Mouse (Mus musculus): ENCODE results near the gene Lpin2. TPM values are rescaled to one million over a fixed set of nuclear protein-coding genes. Genes with fewer than 3 reads are reported as not detected.

Lpin2 gene
- total and polyA plus RNA-seq, 2 experiments from 2014 or later, result 39.5 to 48.9 TPM

DNA sequence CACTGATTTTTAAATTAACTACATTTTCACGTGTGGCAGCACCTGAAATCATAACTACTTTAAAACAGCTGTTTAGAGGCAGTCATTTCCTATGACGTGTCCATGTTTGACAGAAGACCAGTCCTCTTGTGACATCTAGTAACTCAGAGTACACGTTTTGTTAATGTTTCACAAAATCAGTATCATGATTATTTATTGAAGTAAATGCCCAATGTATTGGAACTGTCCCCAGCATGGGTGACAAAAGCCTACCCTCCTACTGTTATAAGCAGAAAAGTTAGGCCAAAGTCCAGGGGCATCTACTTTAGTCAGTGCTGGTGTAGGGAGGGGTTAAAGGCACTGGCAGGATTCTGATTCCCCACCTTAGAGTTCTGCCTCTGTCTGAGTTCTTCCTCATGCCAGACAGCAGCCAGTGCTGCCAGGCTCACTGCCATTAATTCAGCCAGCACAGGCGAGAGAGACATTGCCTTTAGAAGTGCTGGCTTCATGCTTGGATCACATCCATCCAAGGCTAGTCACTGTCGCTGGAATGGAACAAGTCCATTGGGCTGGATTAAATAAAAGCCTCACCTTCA, 34.8 kb downstream of the Lpin2 start:
- H3K27me3 ChIP-seq (ENCODE audit: insufficient read depth, low read length), result no peaks in the 10 kb centered on the region
- no peak overlapping the region for H3K9ac ChIP-seq (replicated peaks; ENCODE audit: low read length)
- H3K36me3 ChIP-seq (ENCODE audit: insufficient read depth, low read length), result no peaks in the 10 kb centered on the region
- H3K4me2 ChIP-seq (ENCODE audit: low read depth, low read length), result no peak overlapping the region
- H3K4me1 ChIP-seq (ENCODE audit: insufficient read depth, low read length), result no peaks in the 10 kb centered on the region
- H3K4me3 ChIP-seq (ENCODE audit: low read length), result no peak overlapping the region
- H3K27ac ChIP-seq, result no peak overlapping the region
- TF ChIP-seq CTCF (IDR thresholded peaks at IDR 0.05; ENCODE audit: low read depth), result no peak
- ATAC-seq, result no peak
- H3K9me3 ChIP-seq (ENCODE audit: low read length), result no peaks in the 10 kb centered on the region
- DNase-seq (ENCODE audit: low spot score), result peak; percentile 27
- 78% methylated on average over 5 of the region's 5 CpGs for WGBS

DNA sequence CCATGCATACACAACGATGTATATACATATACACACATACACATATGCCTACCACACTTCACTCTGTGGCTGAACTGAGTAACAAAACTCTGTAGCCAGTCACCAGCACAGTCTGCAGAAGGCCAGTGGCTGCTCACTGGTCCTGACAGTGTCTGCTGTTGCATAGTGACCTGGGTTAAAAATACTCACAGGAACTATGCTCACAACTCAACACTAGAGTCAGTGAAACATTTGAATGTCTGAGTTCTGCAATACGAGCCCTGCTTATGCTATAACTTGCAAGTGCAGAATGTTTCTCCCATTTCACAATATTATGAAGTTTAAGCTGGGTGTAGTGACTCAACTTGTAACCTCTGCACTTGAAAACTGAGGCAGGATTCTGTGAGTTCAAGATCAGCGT, 39.0 kb downstream of the Lpin2 start:
- 95% methylated on average over 3 of the region's 3 CpGs for WGBS
- no peak for ATAC-seq
- no peak for DNase-seq (ENCODE audit: low spot score)
- Histone ChIP-seq H3K4me1 (ENCODE audit: insufficient read depth, low read length) (no peaks in the 10 kb centered on the region), H3K4me3 (ENCODE audit: low read length) (no peak overlapping the region), H3K27ac (no peak overlapping the region), H3K9ac (replicated peaks; ENCODE audit: low read length) (no peak overlapping the region), H3K4me2 (ENCODE audit: low read depth, low read length) (no peak overlapping the region), H3K9me3 (ENCODE audit: low read length) (no peaks in the 10 kb centered on the region), H3K27me3 (ENCODE audit: insufficient read depth, low read length) (no peaks in the 10 kb centered on the region), H3K36me3 (ENCODE audit: insufficient read depth, low read length) (no peaks in the 10 kb centered on the region; the same call in 1 of the 2 replicates)
- no peak for TF ChIP-seq CTCF (IDR thresholded peaks at IDR 0.05; ENCODE audit: low read depth)

DNA sequence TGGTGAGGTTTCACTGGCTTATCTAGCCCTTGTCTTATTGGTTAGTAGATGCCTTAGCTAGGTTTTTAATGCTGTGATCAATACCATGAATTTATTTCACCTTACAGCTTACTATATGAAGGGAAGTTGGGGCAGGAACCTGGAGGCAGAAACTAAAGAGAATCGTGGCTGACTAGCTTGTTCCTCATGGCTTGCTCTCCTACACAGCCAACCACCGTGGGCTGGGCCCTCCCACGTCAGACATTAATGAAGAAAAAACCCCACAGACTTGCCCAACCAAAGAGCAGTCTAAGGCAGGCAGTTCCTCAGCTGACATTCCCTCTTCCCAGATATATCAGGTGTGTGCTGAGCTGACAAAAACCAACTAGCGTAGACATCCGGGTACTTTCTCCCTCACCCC, 41.3 kb downstream of the Lpin2 start:
- Histone ChIP-seq H3K9me3 (ENCODE audit: low read length) (no peaks in the 10 kb centered on the region), H3K4me2 (ENCODE audit: low read depth, low read length) (no peak overlapping the region), H3K36me3 (ENCODE audit: insufficient read depth, low read length) (no peaks in the 10 kb centered on the region; the same call in 1 of the 2 replicates), H3K27ac (no peak overlapping the region), H3K9ac (replicated peaks; ENCODE audit: low read length) (no peak overlapping the region), H3K27me3 (ENCODE audit: insufficient read depth, low read length) (no peaks in the 10 kb centered on the region), H3K4me3 (ENCODE audit: low read length) (no peak overlapping the region), H3K4me1 (ENCODE audit: insufficient read depth, low read length) (no peaks in the 10 kb centered on the region)
- no peak for TF ChIP-seq CTCF (IDR thresholded peaks at IDR 0.05; ENCODE audit: low read depth)
- DNase-seq (ENCODE audit: low spot score), result no peak
- WGBS, result 72% methylated on average over 5 of the region's 5 CpGs
- no peak for ATAC-seq

DNA sequence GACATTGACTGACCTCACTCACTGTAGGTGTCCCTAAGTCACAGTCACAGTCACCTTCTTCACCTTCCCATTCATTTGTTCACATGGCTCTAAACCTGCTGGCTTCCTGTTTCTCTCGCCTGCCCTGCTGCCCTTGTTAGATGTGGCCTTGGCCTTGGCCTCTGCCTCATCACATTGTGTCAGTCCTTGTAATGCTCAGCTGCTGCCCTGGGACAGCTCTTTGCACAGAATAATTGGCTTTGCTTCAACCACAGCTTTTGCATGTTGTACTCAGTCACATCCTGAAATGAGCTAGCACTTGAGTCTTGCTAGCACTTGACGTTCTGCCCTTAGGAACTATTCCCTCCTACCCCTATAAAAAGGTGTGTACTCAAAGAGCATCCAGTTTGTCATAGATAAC, 42.2 kb downstream of the Lpin2 start:
- no peak overlapping the region for H3K9ac ChIP-seq (replicated peaks; ENCODE audit: low read length)
- no peaks in the 10 kb centered on the region for H3K27me3 ChIP-seq (ENCODE audit: insufficient read depth, low read length)
- no peak overlapping the region for H3K4me2 ChIP-seq (ENCODE audit: low read depth, low read length)
- no peaks in the 10 kb centered on the region for H3K9me3 ChIP-seq (ENCODE audit: low read length)
- no peaks in the 10 kb centered on the region for H3K4me1 ChIP-seq (ENCODE audit: insufficient read depth, low read length)
- no peak overlapping the region for H3K27ac ChIP-seq
- no peak for TF ChIP-seq CTCF (IDR thresholded peaks at IDR 0.05; ENCODE audit: low read depth)
- ATAC-seq (no peak), DNase-seq (ENCODE audit: low spot score) (no peak)
- no peak overlapping the region for H3K4me3 ChIP-seq (ENCODE audit: low read length)
- 60% methylated on average over 2 of the region's 2 CpGs for WGBS
- no peaks in the 10 kb centered on the region; the same call in 1 of the 2 replicates for H3K36me3 ChIP-seq (ENCODE audit: insufficient read depth, low read length)

DNA sequence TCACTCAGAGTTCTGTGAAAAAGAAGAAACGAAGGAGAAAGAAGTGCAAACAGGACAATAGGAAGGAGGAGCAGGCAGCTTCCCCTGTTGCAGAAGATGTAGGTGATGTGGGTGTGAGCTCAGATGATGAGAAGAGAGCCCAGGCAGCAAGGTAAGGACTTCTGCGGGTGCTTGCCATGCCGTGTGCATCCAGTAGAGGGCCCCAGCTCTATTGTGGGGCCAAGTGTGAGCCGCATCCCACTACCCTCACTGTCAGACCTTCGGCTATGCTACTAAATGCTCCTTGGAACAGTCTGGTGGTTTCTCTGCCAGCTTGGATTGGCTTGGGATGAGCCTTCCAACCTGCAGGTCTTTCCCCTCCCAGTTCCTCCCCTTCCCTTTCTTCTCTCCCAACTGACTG, 42.7 kb downstream of the Lpin2 start:
- H3K4me2 ChIP-seq (ENCODE audit: low read depth, low read length), result no peak overlapping the region
- no peaks in the 10 kb centered on the region for H3K9me3 ChIP-seq (ENCODE audit: low read length)
- WGBS, result 37% methylated on average over 5 of the region's 5 CpGs
- H3K27me3 ChIP-seq (ENCODE audit: insufficient read depth, low read length), result no peaks in the 10 kb centered on the region
- ATAC-seq (peak; percentile 63; the same call in 1 of the 2 replicates), DNase-seq (ENCODE audit: low spot score) (peak; percentile 64)
- H3K36me3 ChIP-seq (ENCODE audit: insufficient read depth, low read length), result no peaks in the 10 kb centered on the region; the same call in 1 of the 2 replicates
- peak; percentile 68 for TF ChIP-seq CTCF (IDR thresholded peaks at IDR 0.05; ENCODE audit: low read depth)
- no peak overlapping the region for H3K9ac ChIP-seq (replicated peaks; ENCODE audit: low read length)
- H3K27ac ChIP-seq, result no peak overlapping the region
- H3K4me3 ChIP-seq (ENCODE audit: low read length), result no peak overlapping the region
- H3K4me1 ChIP-seq (ENCODE audit: insufficient read depth, low read length), result no peaks in the 10 kb centered on the region

DNA sequence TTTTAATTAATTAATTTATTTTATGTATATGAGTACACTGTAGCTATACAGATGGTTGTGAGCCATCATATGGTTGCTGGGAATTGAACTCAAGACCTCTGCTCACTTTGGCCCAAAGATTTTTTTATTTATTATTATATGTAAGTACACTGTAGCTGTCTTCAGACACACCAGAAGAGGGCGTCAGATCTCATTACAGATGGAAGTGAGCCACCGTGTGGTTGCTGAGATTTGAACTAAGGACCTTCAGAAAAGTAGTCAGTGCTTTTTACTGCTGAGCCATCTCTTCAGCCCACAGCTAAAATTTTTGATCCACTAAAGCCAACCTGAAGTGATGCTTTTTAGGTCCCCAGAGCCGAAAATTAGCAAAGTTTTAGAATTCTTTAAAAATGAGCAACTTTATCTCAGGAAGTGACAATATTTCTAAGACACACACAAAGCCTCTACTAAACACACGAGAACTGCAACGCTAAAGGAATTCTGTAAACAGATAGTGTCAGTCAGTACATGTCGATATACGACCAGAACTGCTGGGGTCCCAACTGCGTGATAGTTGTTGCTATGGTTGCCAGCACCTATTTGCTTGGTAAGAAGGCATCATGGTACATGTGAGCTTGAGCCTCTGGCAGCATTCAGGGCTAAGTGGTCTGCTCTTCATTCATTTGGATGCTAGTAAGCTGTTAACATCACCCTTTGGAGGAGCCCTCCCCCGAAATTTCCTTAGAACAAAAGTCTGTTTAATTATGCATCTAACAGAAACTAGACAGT, 45.0 kb downstream of the Lpin2 start:
- no peaks in the 10 kb centered on the region for H3K27me3 ChIP-seq (ENCODE audit: insufficient read depth, low read length)
- no peaks in the 10 kb centered on the region; the same call in 1 of the 2 replicates for H3K36me3 ChIP-seq (ENCODE audit: insufficient read depth, low read length)
- H3K4me3 ChIP-seq (ENCODE audit: low read length), result no peak overlapping the region
- no peak overlapping the region for H3K27ac ChIP-seq
- ATAC-seq (no peak), DNase-seq (ENCODE audit: low spot score) (no peak)
- H3K4me1 ChIP-seq (ENCODE audit: insufficient read depth, low read length), result no peaks in the 10 kb centered on the region
- no peak overlapping the region for H3K4me2 ChIP-seq (ENCODE audit: low read depth, low read length)
- 85% methylated on average over 9 of the region's 9 CpGs for WGBS
- H3K9ac ChIP-seq (replicated peaks; ENCODE audit: low read length), result no peak overlapping the region
- H3K9me3 ChIP-seq (ENCODE audit: low read length), result no peaks in the 10 kb centered on the region
- TF ChIP-seq CTCF (IDR thresholded peaks at IDR 0.05; ENCODE audit: low read depth), result no peak

DNA sequence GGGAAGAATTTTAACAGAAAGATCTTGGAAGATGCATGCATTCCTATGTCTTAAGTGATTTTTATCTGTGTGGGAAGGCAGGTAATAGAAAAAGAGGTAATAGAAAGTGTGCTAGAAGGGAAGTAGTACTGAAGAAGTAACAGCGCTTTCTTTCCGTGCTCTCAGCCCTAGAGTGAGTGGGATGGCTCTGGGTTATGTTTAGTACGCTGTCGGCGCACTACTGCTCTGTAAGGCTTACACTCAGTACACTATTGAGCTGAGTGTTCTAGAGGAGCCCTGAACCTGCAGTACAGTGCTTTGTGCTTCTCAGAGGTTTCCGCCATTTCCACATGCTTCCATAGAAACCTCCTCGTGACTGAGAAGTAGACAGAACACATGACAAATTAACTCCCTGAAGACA, 46.3 kb downstream of the Lpin2 start:
- no peak for DNase-seq (ENCODE audit: low spot score)
- no peak overlapping the region for H3K27ac ChIP-seq
- H3K4me3 ChIP-seq (ENCODE audit: low read length), result no peak overlapping the region
- no peak overlapping the region for H3K4me2 ChIP-seq (ENCODE audit: low read depth, low read length)
- 81% methylated on average over 7 of the region's 7 CpGs for whole genome bisulfite sequencing
- no peaks in the 10 kb centered on the region for H3K9me3 ChIP-seq (ENCODE audit: low read length)
- H3K36me3 ChIP-seq (ENCODE audit: insufficient read depth, low read length), result 0 out of 2 replicates have a peak, but pooled peaks cover 3% of the 10 kb centered on the region
- no peaks in the 10 kb centered on the region for H3K4me1 ChIP-seq (ENCODE audit: insufficient read depth, low read length)
- no peaks in the 10 kb centered on the region for H3K27me3 ChIP-seq (ENCODE audit: insufficient read depth, low read length)
- H3K9ac ChIP-seq (replicated peaks; ENCODE audit: low read length), result no peak overlapping the region
- no peak for ATAC-seq
- no peak for TF ChIP-seq CTCF (IDR thresholded peaks at IDR 0.05; ENCODE audit: low read depth)

Measured in hindbrain, postnatal 0 days (tissue).